Mouse (Mus musculus) liver, adult 2 months (tissue): ENCODE results near the gene Atpaf2. TPM values are rescaled to one million over a fixed set of nuclear protein-coding genes. Genes with fewer than 3 reads are reported as not detected.

Source experiments
- DNase-seq: peaks from one replicate; pipeline ENCODE4 v3.0.0-alpha.2; 2011; ENCODE audit warnings: low read depth, low spot score; ENCODE audit errors: extremely low read depth
- H3K27ac ChIP-seq: fragments of 200-500 bp; replicated peaks from 2 replicates; pipeline ENCODE4 v1.5.1; 2012; ENCODE audit warnings: low read depth, mild to moderate bottlenecking, control low read depth, inconsistent platforms, low read length; ENCODE audit not compliant: insufficient read depth
- H3K27me3 ChIP-seq: fragments of 200-500 bp; 2 replicates; pipeline ENCODE4 v1.6.1; 2012; ENCODE audit warnings: mild to moderate bottlenecking, moderate library complexity, low read length, inconsistent platforms; ENCODE audit not compliant: control insufficient read depth, insufficient read depth
- H3K36me3 ChIP-seq: fragments of 200-500 bp; 2 replicates; pipeline ENCODE4 v1.6.1; 2012; ENCODE audit warnings: low read length, inconsistent platforms; ENCODE audit not compliant: control insufficient read depth, insufficient read depth
- H3K4me1 ChIP-seq: fragments of 200-500 bp; 2 replicates; pipeline ENCODE4 v1.6.1; 2011; ENCODE audit warnings: low read length; ENCODE audit not compliant: control insufficient read depth, insufficient read depth
- H3K4me3 ChIP-seq: fragments of 200-500 bp; 2 replicates; pipeline ENCODE4 v1.5.1; 2011; ENCODE audit warnings: low read depth, mild to moderate bottlenecking, control low read depth, low read length, moderate library complexity; ENCODE audit not compliant: insufficient read depth
- H3K79me2 ChIP-seq: fragments of 200-500 bp; 2 replicates; pipeline ENCODE4 v1.6.1; 2012; ENCODE audit warnings: inconsistent platforms, mild to moderate bottlenecking, low read length, moderate library complexity; ENCODE audit not compliant: control insufficient read depth, insufficient read depth
- H3K9ac ChIP-seq: fragments of 200-500 bp; 2 replicates; pipeline ENCODE4 v1.6.1; 2012; ENCODE audit warnings: low read depth, mild to moderate bottlenecking, control low read depth, inconsistent platforms, low read length
- CTCF ChIP-seq: fragments of 200-500 bp; IDR thresholded peaks from 2 replicates; pipeline ENCODE4 v1.5.1; 2011; ENCODE audit warnings: low read depth, low read length, control low read depth
- POLR2A ChIP-seq: fragments of 200-500 bp; IDR thresholded peaks from 2 replicates; pipeline ENCODE4 v1.6.1; 2011; ENCODE audit warnings: low read length, control low read depth; ENCODE audit not compliant: insufficient read depth; ENCODE audit errors: extremely low read depth
- WGBS: fragments of 180-500 bp; shearing (Covaris S2); methylation state at CpG from one replicate; pipeline ENCODE4 v1.1.7; 2018; 5-methylcytosine and 5-hydroxymethylcytosine counted together
- polyA plus RNA-seq: library from polyadenylated mRNA; depleted of rRNA; stranded (reverse); fragments of >200 nt; gene quantifications from 2 replicates; pipeline ENCODE4 v1.2.3, GENCODE M21; 2012
- total RNA-seq: library from RNA; depleted of rRNA; stranded (reverse); fragments of >200 nt; gene quantifications from 2 replicates; pipeline ENCODE4 v1.2.3, GENCODE M21; 2014

The Atpaf2 gene
- total and polyA plus RNA-seq, 2 experiments, result 15.3 to 23.3 TPM

DNA sequence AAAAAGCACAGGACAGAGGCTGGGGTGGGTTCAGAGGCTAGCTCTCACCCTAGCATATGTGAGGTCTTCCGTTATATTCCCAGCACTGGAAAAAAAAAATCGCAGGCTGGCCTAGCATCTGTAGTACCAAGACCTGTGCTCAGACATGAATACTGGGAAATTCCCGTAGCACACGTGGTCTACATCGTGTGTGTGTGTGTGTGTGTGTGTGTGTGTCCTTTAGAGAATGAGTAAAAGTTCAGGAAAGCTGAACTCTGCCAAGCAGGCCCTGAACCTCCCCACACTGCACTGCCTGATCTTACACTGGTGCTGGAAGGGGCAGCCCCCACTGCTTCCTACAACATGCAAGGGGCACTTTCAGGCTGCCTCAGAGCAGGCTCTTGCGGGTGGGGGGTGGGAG, 43.8 kb downstream of the Atpaf2 start:
- no peak overlapping the region for H3K27ac ChIP-seq
- H3K4me3 ChIP-seq, result no peak overlapping the region
- DNase-seq, result no peak
- TF ChIP-seq CTCF, result no peak
- TF ChIP-seq POLR2A, result no peak
- no peaks in the 10 kb centered on the region for H3K27me3 ChIP-seq
- H3K9ac ChIP-seq, result no peak overlapping the region
- H3K4me1 ChIP-seq, result no peaks in the 10 kb centered on the region
- no peaks in the 10 kb centered on the region for H3K36me3 ChIP-seq
- no peaks in the 10 kb centered on the region for H3K79me2 ChIP-seq
- WGBS, result 84% methylated on average over 6 of the region's 6 CpGs

DNA sequence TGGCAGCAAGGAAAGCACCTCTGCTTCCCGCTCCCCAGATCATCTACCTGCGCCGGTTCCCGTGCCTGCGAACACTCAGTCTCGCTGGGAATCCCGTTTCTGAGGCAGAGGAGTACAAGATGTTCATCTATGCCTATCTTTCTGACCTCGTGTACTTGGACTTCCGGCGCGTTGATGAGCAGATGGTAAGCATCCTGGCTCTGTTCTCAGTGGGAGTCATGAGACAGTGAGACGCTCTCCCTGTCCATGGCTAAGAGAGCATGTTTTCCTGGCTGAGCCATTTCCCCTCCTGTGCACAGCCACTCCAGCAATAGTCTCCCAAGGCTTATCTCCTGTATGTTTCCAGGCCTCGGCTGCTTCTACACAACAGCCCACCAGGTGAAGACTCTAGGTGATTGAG, 47.8 kb downstream of the Atpaf2 start:
- no peak for DNase-seq
- no peaks in the 10 kb centered on the region for H3K79me2 ChIP-seq
- no peak overlapping the region for H3K9ac ChIP-seq
- H3K4me3 ChIP-seq, result no peak overlapping the region
- WGBS, result 90% methylated on average over 13 of the region's 13 CpGs
- TF ChIP-seq POLR2A (no peak), CTCF (no peak)
- H3K27ac ChIP-seq, result no peak overlapping the region
- H3K4me1 ChIP-seq, result no peaks in the 10 kb centered on the region
- H3K36me3 ChIP-seq, result no peaks in the 10 kb centered on the region
- no peaks in the 10 kb centered on the region for H3K27me3 ChIP-seq

DNA sequence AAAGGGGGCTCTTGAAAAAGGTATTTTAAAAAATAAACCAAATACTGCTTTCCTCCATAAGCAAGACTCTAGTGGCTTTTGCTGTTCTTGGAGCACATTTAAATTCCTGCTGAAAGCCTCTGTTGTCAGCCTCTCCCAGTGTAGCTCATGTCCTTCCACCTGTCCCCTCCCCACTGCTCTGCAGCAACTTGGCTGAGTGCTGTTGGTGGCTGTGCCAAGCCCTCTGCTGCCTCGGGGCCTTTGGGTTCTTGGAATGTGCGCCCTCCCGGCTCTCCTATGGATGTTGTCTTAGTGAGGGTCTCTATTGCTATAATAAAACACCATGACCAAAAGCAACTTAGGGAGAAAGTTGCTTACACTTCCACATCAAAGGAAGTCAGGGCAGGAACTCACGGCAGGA, 48.8 kb downstream of the Atpaf2 start:
- H3K4me3 ChIP-seq, result no peak overlapping the region
- H3K9ac ChIP-seq, result no peak overlapping the region
- DNase-seq, result no peak
- no peak overlapping the region for H3K27ac ChIP-seq
- WGBS, result 83% methylated on average over 4 of the region's 4 CpGs
- no peaks in the 10 kb centered on the region for H3K36me3 ChIP-seq
- no peaks in the 10 kb centered on the region for H3K4me1 ChIP-seq
- no peak for TF ChIP-seq POLR2A
- no peak for TF ChIP-seq CTCF
- no peaks in the 10 kb centered on the region for H3K79me2 ChIP-seq
- no peaks in the 10 kb centered on the region for H3K27me3 ChIP-seq

DNA sequence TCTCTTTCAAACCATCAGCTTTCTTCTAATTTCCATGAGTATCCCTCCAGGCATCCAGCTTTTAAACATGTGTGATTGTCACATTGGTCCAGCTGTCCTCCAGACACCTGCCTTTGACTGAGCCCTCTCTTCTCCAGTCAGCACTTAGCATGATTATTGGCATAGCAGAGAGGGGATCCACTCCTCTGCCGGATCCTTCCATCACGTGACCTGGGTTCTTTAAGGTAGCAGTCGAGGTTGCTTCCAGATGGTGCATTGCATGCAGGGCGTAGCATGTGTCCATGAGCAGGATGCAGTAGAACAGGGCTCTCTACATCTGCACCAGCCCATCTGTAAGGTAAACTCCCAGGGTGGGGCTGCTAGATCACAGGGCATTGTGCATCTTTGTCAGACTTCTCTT, 49.3 kb downstream of the Atpaf2 start:
- no peaks in the 10 kb centered on the region for H3K36me3 ChIP-seq
- H3K79me2 ChIP-seq, result no peaks in the 10 kb centered on the region
- no peak for TF ChIP-seq CTCF
- no peak for TF ChIP-seq POLR2A
- no peak for DNase-seq
- H3K4me3 ChIP-seq, result no peak overlapping the region
- H3K4me1 ChIP-seq, result no peaks in the 10 kb centered on the region
- H3K27me3 ChIP-seq, result no peaks in the 10 kb centered on the region
- no peak overlapping the region for H3K9ac ChIP-seq
- no peak overlapping the region for H3K27ac ChIP-seq
- WGBS, result 75% methylated on average over 4 of the region's 4 CpGs

DNA sequence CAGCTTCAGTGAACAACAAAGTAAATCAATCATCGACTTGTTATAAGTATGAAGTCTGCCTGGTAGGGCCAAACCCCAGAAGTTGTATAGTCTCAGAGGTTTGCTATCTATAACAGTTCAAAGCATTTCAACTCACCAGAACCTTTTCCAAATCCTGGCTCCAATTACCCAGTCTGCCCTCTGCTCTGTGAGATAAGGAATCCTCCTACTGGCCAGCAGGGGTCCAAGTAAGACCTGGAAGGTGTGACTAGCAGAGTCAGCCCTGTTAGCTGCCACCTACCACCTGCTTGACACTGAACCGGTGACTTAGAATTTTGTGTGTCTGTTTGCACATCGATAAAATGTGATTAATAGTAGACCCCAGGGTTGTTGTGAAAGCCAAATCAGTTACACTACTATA, 51.0 kb downstream of the Atpaf2 start:
- H3K4me3 ChIP-seq, result no peak overlapping the region
- no peak for DNase-seq
- no peak overlapping the region for H3K9ac ChIP-seq
- no peak overlapping the region for H3K27ac ChIP-seq
- 65% methylated on average over 3 of the region's 3 CpGs for WGBS
- no peaks in the 10 kb centered on the region for H3K79me2 ChIP-seq
- no peaks in the 10 kb centered on the region for H3K27me3 ChIP-seq
- no peaks in the 10 kb centered on the region for H3K36me3 ChIP-seq
- TF ChIP-seq CTCF (no peak; the same call in 1 of the 2 replicates), POLR2A (no peak)
- H3K4me1 ChIP-seq, result no peaks in the 10 kb centered on the region

DNA sequence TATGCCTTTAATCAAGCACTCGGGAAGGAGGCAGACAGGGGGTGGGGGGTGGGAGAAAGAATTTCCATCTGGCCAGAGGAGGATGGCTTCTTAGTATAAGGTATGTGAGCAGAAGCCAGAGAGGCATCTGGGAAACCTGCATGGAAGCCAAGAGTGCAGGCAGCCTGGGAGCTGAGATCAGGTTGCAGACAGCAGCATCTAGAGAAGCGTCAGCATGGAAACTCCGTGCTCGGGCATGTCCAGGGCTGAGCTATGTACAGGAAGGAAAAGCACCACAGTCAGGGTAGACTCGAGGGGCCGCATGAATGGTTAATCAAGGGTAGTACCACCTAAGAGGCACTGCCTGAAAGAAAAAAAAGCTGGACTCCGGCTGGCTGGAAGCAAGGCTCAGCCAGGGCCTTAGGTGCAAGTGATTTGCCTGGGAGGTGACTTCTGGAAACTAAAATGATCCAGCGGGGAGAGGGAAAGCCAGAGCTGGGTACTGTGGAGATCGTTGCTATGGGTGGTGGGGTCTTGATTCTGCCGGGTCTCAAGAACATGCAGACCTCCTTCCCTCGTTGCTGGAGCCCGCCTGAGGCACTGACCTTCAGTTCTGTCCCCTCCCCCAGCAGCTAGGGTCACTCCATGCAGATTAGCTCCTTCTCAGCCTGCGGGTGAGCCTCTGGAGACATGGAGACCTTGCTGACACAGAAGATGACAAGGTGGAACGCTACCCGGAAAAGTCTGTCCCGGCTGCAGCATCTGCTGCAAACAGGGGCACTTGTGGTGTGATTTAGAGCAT, 51.8 kb downstream of the Atpaf2 start:
- no peaks in the 10 kb centered on the region for H3K27me3 ChIP-seq
- H3K9ac ChIP-seq, result no peak overlapping the region
- H3K27ac ChIP-seq, result no peak overlapping the region
- H3K36me3 ChIP-seq, result no peaks in the 10 kb centered on the region
- no peaks in the 10 kb centered on the region for H3K79me2 ChIP-seq
- no peaks in the 10 kb centered on the region for H3K4me1 ChIP-seq
- whole genome bisulfite sequencing, result 63% methylated on average over 16 of the region's 16 CpGs
- no peak for TF ChIP-seq CTCF
- TF ChIP-seq POLR2A, result no peak
- no peak overlapping the region for H3K4me3 ChIP-seq
- DNase-seq, result no peak
